Comparison of ENCODE assay signal across 13 mouse cellular contexts in genomic region chr6:29266936-29267335, GRCm38 (mm10). TPM values are rescaled to one million over a fixed set of nuclear protein-coding genes. Genes with fewer than 3 reads are reported as not detected.
"Had no signal": no experiment of that assay in that cellular context is flagged by ENCODE, and none has a peak within 500 bp of the region (broad histone marks: within the 10 kb centered on the region; RNA-seq: fewer than 3 reads in every experiment).

No protein-coding gene starts in this region.

- H3K4me2 ChIP-seq: limb, embryonic 12.5 days; midbrain, embryonic 13.5 days; neural tube, embryonic 15.5 days; stomach, embryonic 15.5 days had no signal

- H3K36me3 ChIP-seq: limb, embryonic 12.5 days; midbrain, embryonic 13.5 days; neural tube, embryonic 15.5 days; stomach, embryonic 15.5 days had no signal

- H3K4me3 ChIP-seq: limb, embryonic 12.5 days; midbrain, embryonic 13.5 days; myocyte; neural tube, embryonic 15.5 days; stomach, embryonic 15.5 days had no signal

- H3K27me3 ChIP-seq: limb, embryonic 12.5 days; midbrain, embryonic 13.5 days; neural tube, embryonic 15.5 days; stomach, embryonic 15.5 days had no signal

- H3K9ac ChIP-seq: limb, embryonic 12.5 days; midbrain, embryonic 13.5 days; neural tube, embryonic 15.5 days; stomach, embryonic 15.5 days had no signal

- H3K4me1 ChIP-seq: stomach, embryonic 15.5 days had no signal

- H3K27ac ChIP-seq: kidney, postnatal 0 days; limb, embryonic 12.5 days; midbrain, embryonic 13.5 days; neural tube, embryonic 15.5 days; stomach, embryonic 15.5 days had no signal

- H3K9me3 ChIP-seq: limb, embryonic 12.5 days; midbrain, embryonic 13.5 days; neural tube, embryonic 15.5 days; stomach, embryonic 15.5 days had no signal

- ATAC-seq: intestine, postnatal 0 days; midbrain, embryonic 13.5 days had no signal

- DNase-seq: kidney, adult 9 months; kidney, postnatal 36 days; thymus, postnatal 36 days had no signal

RNA-seq across cellular contexts. Expression of gene Fam71f2, which starts 12.5 kb away (rescaled TPM):
- polyA plus RNA-seq: intestine, postnatal 0 days had no signal

RNA-seq across cellular contexts. Expression of gene Fam71f1, which starts 52.0 kb away (rescaled TPM):
- polyA plus RNA-seq: intestine, postnatal 0 days; kidney, postnatal 0 days; limb, embryonic 12.5 days; lung, embryonic 16.5 days; midbrain, embryonic 13.5 days; midbrain, postnatal 0 days; neural tube, embryonic 15.5 days; thymus, postnatal 0 days had no signal
